Mouse (Mus musculus) heart, embryonic 16.5 days (tissue): ENCODE measurements at regions not wholly inside any gene's neighbourhood (a gene's known extent, or its start where the extent isn't known, plus 50 kb on each side); places are given as distances from the start of the nearest gene placed in this dataset.
A peak's percentile ranks its signal among the peaks of the same experiment; 100 is the strongest.

Source experiments
- ATAC-seq: fragments of 200-750 bp; cut with Nextera tagmentation; replicated peaks from 2 replicates; pipeline ENCODE4 v1.8.0; 2017; ENCODE audit warnings: moderate number of reproducible peaks; ENCODE audit not compliant: insufficient read depth, low FRiP score; ENCODE audit errors: extremely low read depth
- H3K27ac ChIP-seq: fragments of 300-500 bp; sonication (generic); 2 replicates; pipeline ENCODE4 v1.5.1; 2014; ENCODE audit warnings: mild to moderate bottlenecking, low read length, control low read depth, moderate library complexity
- H3K27me3 ChIP-seq: fragments of 300-500 bp; sonication (generic); 2 replicates; pipeline ENCODE4 v1.6.1; 2014; ENCODE audit warnings: low read length, mixed read lengths; ENCODE audit not compliant: control insufficient read depth, insufficient read depth
- H3K36me3 ChIP-seq: fragments of 300-500 bp; sonication (generic); 2 replicates; pipeline ENCODE4 v1.6.1; 2014; ENCODE audit not compliant: control insufficient read depth, insufficient read depth
- H3K4me1 ChIP-seq: fragments of 300-500 bp; sonication (generic); 2 replicates; pipeline ENCODE4 v1.6.1; 2014; ENCODE audit warnings: low read length, mixed read lengths; ENCODE audit not compliant: control insufficient read depth, insufficient read depth
- H3K4me2 ChIP-seq: fragments of 300-500 bp; sonication (generic); 2 replicates; pipeline ENCODE4 v1.6.1; 2014; ENCODE audit warnings: low read depth, mild to moderate bottlenecking, control low read depth, low read length
- H3K4me3 ChIP-seq: fragments of 300-500 bp; sonication (generic); 2 replicates; pipeline ENCODE4 v1.5.1; 2014; ENCODE audit warnings: mild to moderate bottlenecking, control low read depth, low read length
- H3K9ac ChIP-seq: fragments of 300-500 bp; sonication (generic); 2 replicates; pipeline ENCODE4 v1.6.1; 2014; ENCODE audit warnings: low read length, control low read depth
- H3K9me3 ChIP-seq: fragments of 300-500 bp; sonication (generic); replicated peaks from 2 replicates; pipeline ENCODE4 v1.6.1; 2016; ENCODE audit warnings: low read length; ENCODE audit not compliant: control insufficient read depth
- WGBS: fragments of 180-500 bp; shearing (Covaris S2); extraction: QIAGEN DNeasy Blood & Tissue Kit; methylation state at CpG from one replicate; pipeline ENCODE4 v1.1.7; 2014; 5-methylcytosine and 5-hydroxymethylcytosine counted together

- H3K4me2 ChIP-seq: no peak overlapping the region
- no peak for ATAC-seq
- no peak overlapping the region for H3K4me3 ChIP-seq
- H3K27me3 ChIP-seq: no peaks in the 10 kb centered on the region
- H3K36me3 ChIP-seq: no peaks in the 10 kb centered on the region
- WGBS: 81% methylated on average over 2 of the region's 2 CpGs
- no peak overlapping the region for H3K9ac ChIP-seq
- no peak overlapping the region for H3K27ac ChIP-seq
- H3K9me3 ChIP-seq: no peaks in the 10 kb centered on the region
- H3K4me1 ChIP-seq: no peaks in the 10 kb centered on the region
These were observed 113.8 kb upstream of the Cops8 start for GRCm38 (mm10) chr1:90488991-90489390.

GRCm38 (mm10) chr1:90490335-90490734 lies 112.4 kb upstream of the Cops8 start:
- Histone ChIP-seq H3K36me3 (no peaks in the 10 kb centered on the region), H3K27ac (no peak overlapping the region), H3K9ac (no peak overlapping the region), H3K4me1 (no peaks in the 10 kb centered on the region), H3K27me3 (no peaks in the 10 kb centered on the region), H3K4me2 (no peak overlapping the region), H3K4me3 (no peak overlapping the region), H3K9me3 (no peaks in the 10 kb centered on the region)
- peak; percentile 49; the same call in 1 of the 2 replicates for ATAC-seq
- WGBS: 50% methylated on average over 10 of the region's 10 CpGs

GRCm38 (mm10) chr1:90493481-90493880 lies 109.3 kb upstream of the Cops8 start:
- no peaks in the 10 kb centered on the region; the same call in 1 of the 2 replicates for H3K9me3 ChIP-seq
- WGBS: 51% methylated on average over 7 of the region's 7 CpGs
- no peaks in the 10 kb centered on the region for H3K4me1 ChIP-seq
- H3K4me2 ChIP-seq: no peak overlapping the region
- H3K27me3 ChIP-seq: no peaks in the 10 kb centered on the region
- H3K4me3 ChIP-seq: no peak overlapping the region
- H3K36me3 ChIP-seq: no peaks in the 10 kb centered on the region
- H3K9ac ChIP-seq: no peak overlapping the region
- H3K27ac ChIP-seq: no peak overlapping the region
- no peak for ATAC-seq

GRCm38 (mm10) chr1:90495174-90495573 lies 107.6 kb upstream of the Cops8 start:
- H3K4me3 ChIP-seq: no peak overlapping the region
- no peak for ATAC-seq
- H3K9me3 ChIP-seq: peaks cover 4% of the 10 kb centered on the region
- H3K9ac ChIP-seq: no peak overlapping the region
- no peak overlapping the region for H3K27ac ChIP-seq
- no peaks in the 10 kb centered on the region for H3K36me3 ChIP-seq
- H3K4me1 ChIP-seq: no peaks in the 10 kb centered on the region
- WGBS: 69% methylated on average over 9 of the region's 9 CpGs
- no peak overlapping the region for H3K4me2 ChIP-seq
- H3K27me3 ChIP-seq: no peaks in the 10 kb centered on the region

GRCm38 (mm10) chr1:90497568-90497967 lies 105.2 kb upstream of the Cops8 start:
- Histone ChIP-seq H3K4me2 (no peak overlapping the region), H3K9ac (no peak overlapping the region), H3K27ac (no peak overlapping the region), H3K4me1 (no peaks in the 10 kb centered on the region), H3K36me3 (no peaks in the 10 kb centered on the region), H3K9me3 (peaks cover 4% of the 10 kb centered on the region), H3K27me3 (no peaks in the 10 kb centered on the region), H3K4me3 (no peak overlapping the region)
- ATAC-seq: no peak

- no peak for ATAC-seq
- Histone ChIP-seq H3K9ac (no peak overlapping the region), H3K36me3 (no peaks in the 10 kb centered on the region), H3K4me3 (no peak overlapping the region), H3K4me2 (no peak overlapping the region), H3K4me1 (peaks cover 8% of the 10 kb centered on the region; the same call in 1 of the 2 replicates), H3K27ac (no peak overlapping the region), H3K27me3 (no peaks in the 10 kb centered on the region), H3K9me3 (peaks cover 4% of the 10 kb centered on the region)
These were observed 101.4 kb upstream of the Cops8 start for GRCm38 (mm10) chr1:90501373-90501772.

GRCm38 (mm10) chr1:90502371-90502770 lies 100.4 kb upstream of the Cops8 start:
- H3K36me3 ChIP-seq: no peaks in the 10 kb centered on the region
- WGBS: 86% methylated on average over 3 of the region's 3 CpGs
- H3K4me3 ChIP-seq: no peak overlapping the region
- H3K4me1 ChIP-seq: peaks cover 8% of the 10 kb centered on the region; the same call in 1 of the 2 replicates
- H3K4me2 ChIP-seq: no peak overlapping the region
- H3K27ac ChIP-seq: no peak overlapping the region
- ATAC-seq: no peak
- H3K9me3 ChIP-seq: peaks cover 4% of the 10 kb centered on the region
- H3K9ac ChIP-seq: no peak overlapping the region
- H3K27me3 ChIP-seq: no peaks in the 10 kb centered on the region

GRCm38 (mm10) chr1:90502771-90503540 lies 99.8 kb upstream of the Cops8 start:
- WGBS: 64% methylated on average over 8 of the region's 8 CpGs

GRCm38 (mm10) chr1:90504583-90505080 lies 98.1 kb upstream of the Cops8 start:
- ATAC-seq: peak; percentile 84
- H3K9ac ChIP-seq: no peak overlapping the region

More at GRCm38 (mm10) chr1:90502771-90503540, 99.8 kb upstream of the Cops8 start:
- no peak overlapping the region for H3K4me3 ChIP-seq
- no peak overlapping the region for H3K27ac ChIP-seq
- H3K36me3 ChIP-seq: no peaks in the 10 kb centered on the region
- no peaks in the 10 kb centered on the region for H3K27me3 ChIP-seq
- ATAC-seq: no peak
- peaks cover 8% of the 10 kb centered on the region; the same call in 1 of the 2 replicates for H3K4me1 ChIP-seq
- peaks cover 4% of the 10 kb centered on the region for H3K9me3 ChIP-seq
- H3K9ac ChIP-seq: no peak overlapping the region
- H3K4me2 ChIP-seq: no peak overlapping the region

More at GRCm38 (mm10) chr1:90504583-90505080, 98.1 kb upstream of the Cops8 start:
- Histone ChIP-seq H3K36me3 (no peaks in the 10 kb centered on the region), H3K27ac (peak overlapping the region; percentile 43; the same call in 1 of the 2 replicates), H3K27me3 (no peaks in the 10 kb centered on the region), H3K4me2 (no peak overlapping the region), H3K4me3 (no peak overlapping the region), H3K4me1 (peaks cover 8% of the 10 kb centered on the region; the same call in 1 of the 2 replicates), H3K9me3 (peaks cover 1% of the 10 kb centered on the region)
- WGBS: 8% methylated on average over 8 of the region's 8 CpGs
